ENCODE assay signal across 24 mouse cellular contexts in genomic region chr1:94040391-94040790, GRCm38 (mm10). TPM values are rescaled to one million over a fixed set of nuclear protein-coding genes. Genes with fewer than 3 reads are reported as not detected.
"Had no signal": no experiment of that assay in that cellular context is flagged by ENCODE, and none has a peak within 500 bp of the region (broad histone marks: within the 10 kb centered on the region; RNA-seq: fewer than 3 reads in every experiment).

No protein-coding gene starts in this region.

- H3K4me3 ChIP-seq: neural tube, embryonic 15.5 days; stomach, embryonic 15.5 days had no signal

- H3K36me3 ChIP-seq: neural tube, embryonic 15.5 days; stomach, embryonic 15.5 days had no signal

- H3K9ac ChIP-seq: neural tube, embryonic 15.5 days; stomach, embryonic 15.5 days had no signal

- DNase-seq: retina, postnatal 1 day; right cerebral cortex, adult 18-20 months; right cerebral cortex, postnatal 14 days; right cerebral cortex, postnatal 25 days; right cerebral cortex, postnatal 4 days; spleen, adult 18-20 months; thymus, adult 18-20 months; thymus, adult 2 months; thymus, postnatal 14 days; thymus, postnatal 25 days; thymus, postnatal 36 days; thymus, postnatal 4 days had no signal

- H3K9me3 ChIP-seq: neural tube, embryonic 15.5 days; stomach, embryonic 15.5 days had no signal

- H3K27me3 ChIP-seq: neural tube, embryonic 15.5 days; stomach, embryonic 15.5 days had no signal

- H3K4me2 ChIP-seq: neural tube, embryonic 15.5 days; stomach, embryonic 15.5 days had no signal

- H3K27ac ChIP-seq: neural tube, embryonic 15.5 days; stomach, embryonic 15.5 days; stomach, postnatal 0 days had no signal

RNA-seq across cellular contexts. Expression of gene Pdcd1, which starts 12.0 kb away (rescaled TPM):
- polyA plus RNA-seq: neural tube, embryonic 14.5 days; neural tube, embryonic 15.5 days; stomach, embryonic 14.5 days; stomach, postnatal 0 days; testis, adult 2 months had no signal

RNA-seq across cellular contexts. Expression of gene Neu4, which starts 20.1 kb away (rescaled TPM):
- total RNA-seq: neutrophil, adult 5-6 weeks had no signal
- polyA plus RNA-seq: neural tube, embryonic 14.5 days; small intestine, adult 2 months; spleen, adult 2 months; stomach, embryonic 14.5 days; stomach, embryonic 15.5 days; stomach, embryonic 16.5 days; stomach, postnatal 0 days; testis, adult 2 months; thymus, adult 2 months; thymus, postnatal 0 days; urinary bladder, adult 2 months had no signal

RNA-seq across cellular contexts. Expression of gene Gal3st2c, which starts 50.1 kb away (rescaled TPM):
- total RNA-seq: neutrophil, adult 5-6 weeks had no signal
- polyA plus RNA-seq: neural tube, embryonic 14.5 days; neural tube, embryonic 15.5 days; stomach, embryonic 14.5 days; stomach, embryonic 15.5 days; stomach, embryonic 16.5 days; stomach, postnatal 0 days; testis, adult 2 months; urinary bladder, adult 2 months had no signal
